Mouse (Mus musculus) urinary bladder, postnatal 4 days (tissue): ENCODE results near the gene Vwa1.
"Not testable (repeated sequence)": the region's sequence is repeated elsewhere in the genome, so short reads cannot be mapped to it uniquely, and the experiment has no call there.

Experiments
- DNase-seq, 2 experiments: peaks; one replicate each; pipeline ENCODE4 v3.0.0; 2021 to 2022; ENCODE audit warnings: low spot score in 2 of 2

Vwa1 gene

GRCm38 (mm10) chr4:155745136-155745535 is 29.4 kb downstream of the Vwa1 start:
- DNase-seq = no peak

GRCm38 (mm10) chr4:155744474-155744873 is 30.0 kb downstream of the Vwa1 start:
- DNase-seq = no peak

- no peak for DNase-seq
Observed at GRCm38 (mm10) chr4:155742684-155743083, 31.8 kb downstream of the Vwa1 start.

- DNase-seq = not testable (repeated sequence)
Observed at GRCm38 (mm10) chr4:155740681-155741080, 33.8 kb downstream of the Vwa1 start.

GRCm38 (mm10) chr4:155739741-155740636 is 34.5 kb downstream of the Vwa1 start:
- no peak for DNase-seq

GRCm38 (mm10) chr4:155739152-155739551 is 35.3 kb downstream of the Vwa1 start:
- DNase-seq = no peak

GRCm38 (mm10) chr4:155738262-155738661 is 36.2 kb downstream of the Vwa1 start:
- DNase-seq = no peak

GRCm38 (mm10) chr4:155736421-155736820 is 38.1 kb downstream of the Vwa1 start:
- DNase-seq = no peak

GRCm38 (mm10) chr4:155735788-155736187 is 38.7 kb downstream of the Vwa1 start:
- DNase-seq = no peak

GRCm38 (mm10) chr4:155734951-155735702 is 39.4 kb downstream of the Vwa1 start:
- peak in 1 of 2 experiments; percentile 36 for DNase-seq

- DNase-seq = peak; percentile 89
Observed at GRCm38 (mm10) chr4:155734350-155734941, 40.1 kb downstream of the Vwa1 start, which contains the start of gene Tmem240. Gene Tmem240 (plus strand): TSS chr4:155734800.

- DNase-seq = no peak
Observed at GRCm38 (mm10) chr4:155733267-155733666, 41.2 kb downstream of the Vwa1 start.

GRCm38 (mm10) chr4:155727993-155728392 is 46.5 kb downstream of the Vwa1 start:
- no peak for DNase-seq

- DNase-seq = no peak
Observed at GRCm38 (mm10) chr4:155721668-155722083, 52.8 kb downstream of the Vwa1 start.
